Mouse (Mus musculus) forebrain, embryonic 11.5 days (tissue): ENCODE results near the gene Glycam1. TPM values are rescaled to one million over a fixed set of nuclear protein-coding genes. Genes with fewer than 3 reads are reported as not detected.
"Not testable (repeated sequence)": the region's sequence is repeated elsewhere in the genome, so short reads cannot be mapped to it uniquely, and the experiment has no call there.

Experiments used
- ATAC-seq: fragments of 200-750 bp; cut with Nextera tagmentation; replicated peaks from 2 replicates; pipeline ENCODE4 v1.8.0; 2017; ENCODE audit warnings: moderate TSS enrichment; ENCODE audit not compliant: low FRiP score
- DNase-seq: peaks from one replicate; pipeline ENCODE4 v3.0.0-alpha.2; 2017; ENCODE audit warnings: low spot score
- H3K27ac ChIP-seq: fragments of 300-500 bp; sonication (generic); 2 replicates; pipeline ENCODE4 v1.5.1; 2014; ENCODE audit warnings: low read depth, low read length
- H3K27me3 ChIP-seq: fragments of 300-500 bp; sonication (generic); 2 replicates; pipeline ENCODE4 v1.6.1; 2014; ENCODE audit warnings: mild to moderate bottlenecking, low read length, mixed read lengths; ENCODE audit not compliant: control insufficient read depth, insufficient read depth
- H3K36me3 ChIP-seq: fragments of 300-500 bp; sonication (generic); 2 replicates; pipeline ENCODE4 v1.6.1; 2014; ENCODE audit warnings: mild to moderate bottlenecking, low read length, moderate library complexity, mixed read lengths; ENCODE audit not compliant: control insufficient read depth, insufficient read depth
- H3K4me1 ChIP-seq: fragments of 300-500 bp; sonication (generic); replicated peaks from 2 replicates; pipeline ENCODE4 v1.6.1; 2014; ENCODE audit warnings: low read length, mixed read lengths; ENCODE audit not compliant: control insufficient read depth, insufficient read depth
- H3K4me2 ChIP-seq: fragments of 300-500 bp; sonication (generic); 2 replicates; pipeline ENCODE4 v1.6.1; 2014; ENCODE audit warnings: low read depth, mild to moderate bottlenecking, low read length, moderate library complexity, mixed read lengths; ENCODE audit not compliant: severe bottlenecking
- H3K4me3 ChIP-seq: fragments of 300-500 bp; sonication (generic); 2 replicates; pipeline ENCODE4 v1.5.1; 2014; ENCODE audit warnings: low read depth, low read length
- H3K9ac ChIP-seq: fragments of 300-500 bp; sonication (generic); 2 replicates; pipeline ENCODE4 v1.6.1; 2014; ENCODE audit warnings: low read length
- H3K9me3 ChIP-seq: fragments of 300-500 bp; sonication (generic); 2 replicates; pipeline ENCODE4 v1.6.1; 2016; ENCODE audit warnings: low read length, mixed read lengths; ENCODE audit not compliant: control insufficient read depth
- WGBS: fragments of 180-500 bp; shearing (Covaris S2); extraction: QIAGEN DNeasy Blood & Tissue Kit; methylation state at CpG from one replicate; pipeline ENCODE4 v1.1.7; 2014; 5-methylcytosine and 5-hydroxymethylcytosine counted together
- polyA plus RNA-seq: library from polyadenylated mRNA; unstranded; fragments of >200 nt; fragmentation: Nextera tagmentation; extraction: Ambion mirVana; gene quantifications from 2 replicates; pipeline ENCODE4 v1.2.1, GENCODE M21; 2014

Gene Glycam1
- not detected in 2 replicates for polyA plus RNA-seq

GRCm38 (mm10) chr15:103564981-103565380, at the start of gene Glycam1:
Gene Glycam1, minus strand, starts transcription at chr15:103565081.
- H3K27me3 ChIP-seq, result no peaks in the 10 kb centered on the region
- no peaks in the 10 kb centered on the region for H3K4me1 ChIP-seq
- no peak for DNase-seq
- H3K9me3 ChIP-seq, result no peaks in the 10 kb centered on the region
- no peak for ATAC-seq
- no peak within 1 kb of the TSS for H3K4me2 ChIP-seq
- no peak within 1 kb of the TSS for H3K9ac ChIP-seq
- no peak within 1 kb of the TSS for H3K27ac ChIP-seq
- no peak within 1 kb of the TSS for H3K4me3 ChIP-seq
- H3K36me3 ChIP-seq, result no peaks in the 10 kb centered on the region

- DNase-seq, result no peak
- 81% methylated on average over 1 of the region's 1 CpGs for WGBS
- Histone ChIP-seq H3K9ac (no peak overlapping the region), H3K4me2 (no peak overlapping the region), H3K4me1 (no peaks in the 10 kb centered on the region), H3K9me3 (no peaks in the 10 kb centered on the region), H3K36me3 (no peaks in the 10 kb centered on the region), H3K27ac (no peak overlapping the region), H3K27me3 (no peaks in the 10 kb centered on the region), H3K4me3 (no peak overlapping the region)
- no peak for ATAC-seq
These were observed 39.6 kb upstream of the Glycam1 start for GRCm38 (mm10) chr15:103604481-103604880.

GRCm38 (mm10) chr15:103590779-103591178, 25.9 kb upstream of the Glycam1 start:
- Histone ChIP-seq H3K27ac (no peak overlapping the region), H3K9me3 (no peaks in the 10 kb centered on the region), H3K4me1 (no peaks in the 10 kb centered on the region), H3K27me3 (no peaks in the 10 kb centered on the region), H3K9ac (no peak overlapping the region), H3K4me3 (no peak overlapping the region), H3K36me3 (no peaks in the 10 kb centered on the region), H3K4me2 (no peak overlapping the region)
- DNase-seq (no peak), ATAC-seq (no peak)
- WGBS, result 92% methylated on average over 2 of the region's 2 CpGs

DNA sequence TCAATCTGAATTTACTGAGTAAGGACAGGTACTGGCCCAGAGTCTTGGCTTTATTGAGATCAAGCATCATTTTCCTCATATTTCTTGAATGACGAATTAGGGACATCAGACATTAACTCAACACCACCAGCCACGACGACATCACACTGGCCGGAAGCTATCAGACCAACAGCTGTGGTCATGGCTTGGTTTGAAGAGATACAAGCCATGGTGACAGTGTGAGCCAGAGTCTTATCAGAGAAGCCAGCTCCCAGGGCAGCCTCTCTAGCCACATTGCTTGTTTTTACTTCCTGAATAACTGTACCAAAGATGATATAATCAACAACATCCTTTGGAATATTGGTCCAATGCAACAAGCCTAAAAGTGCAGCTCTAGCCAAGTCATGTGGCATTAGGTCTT, 22.9 kb upstream of the Glycam1 start:
- H3K4me1 ChIP-seq, H3K27ac ChIP-seq, DNase-seq, H3K9me3 ChIP-seq, H3K27me3 ChIP-seq, H3K36me3 ChIP-seq, H3K4me3 ChIP-seq, H3K9ac ChIP-seq, H3K4me2 ChIP-seq, ATAC-seq: not testable (repeated sequence)
- 93% methylated on average over 4 of the region's 4 CpGs for WGBS

GRCm38 (mm10) chr15:103585876-103586275, 21.0 kb upstream of the Glycam1 start:
- Histone ChIP-seq H3K4me2 (no peak overlapping the region), H3K36me3 (no peaks in the 10 kb centered on the region), H3K4me3 (no peak overlapping the region), H3K4me1 (no peaks in the 10 kb centered on the region), H3K27me3 (no peaks in the 10 kb centered on the region), H3K27ac (no peak overlapping the region), H3K9me3 (no peaks in the 10 kb centered on the region), H3K9ac (no peak overlapping the region)
- WGBS, result 86% methylated on average over 2 of the region's 2 CpGs
- DNase-seq (no peak), ATAC-seq (no peak)

GRCm38 (mm10) chr15:103552096-103552690, 12.7 kb downstream of the Glycam1 start:
- ATAC-seq, result peak; percentile 76
- Histone ChIP-seq H3K9me3 (no peaks in the 10 kb centered on the region), H3K4me2 (no peak overlapping the region), H3K4me1 (no peaks in the 10 kb centered on the region), H3K27me3 (no peaks in the 10 kb centered on the region), H3K36me3 (no peaks in the 10 kb centered on the region), H3K4me3 (no peak overlapping the region), H3K9ac (no peak overlapping the region), H3K27ac (no peak overlapping the region)
- WGBS, result 57% methylated on average over 3 of the region's 3 CpGs
- no peak for DNase-seq

DNA sequence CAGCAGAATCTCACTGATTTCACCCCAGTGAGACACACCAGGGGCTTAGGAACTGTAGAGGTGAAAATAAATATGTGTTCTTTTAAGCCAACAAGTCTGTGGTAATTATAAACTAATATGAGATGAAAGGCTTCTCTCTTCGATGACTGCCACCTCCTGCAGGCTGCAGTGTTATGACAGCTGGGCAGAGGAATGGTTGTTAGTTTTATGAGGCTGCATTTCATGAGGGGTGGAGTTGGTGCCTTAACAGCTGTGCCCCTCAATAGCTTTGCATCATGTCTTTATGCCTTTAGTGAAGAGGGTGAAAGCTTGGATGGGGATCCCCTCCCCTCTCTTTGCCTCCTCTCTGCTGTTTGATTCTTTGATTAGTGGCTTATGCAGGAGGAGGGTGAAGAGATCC, 13.8 kb downstream of the Glycam1 start:
- Histone ChIP-seq H3K27ac (no peak overlapping the region), H3K9ac (no peak overlapping the region), H3K36me3 (no peaks in the 10 kb centered on the region), H3K27me3 (no peaks in the 10 kb centered on the region), H3K4me2 (no peak overlapping the region), H3K4me3 (no peak overlapping the region), H3K4me1 (no peaks in the 10 kb centered on the region), H3K9me3 (no peaks in the 10 kb centered on the region)
- WGBS, result 50% methylated on average over 1 of the region's 1 CpGs
- DNase-seq, result no peak
- no peak for ATAC-seq

- H3K27me3 ChIP-seq, result no peaks in the 10 kb centered on the region
- no peak overlapping the region for H3K9ac ChIP-seq
- DNase-seq, result no peak
- no peak overlapping the region for H3K4me3 ChIP-seq
- H3K4me2 ChIP-seq, result no peak overlapping the region
- WGBS, result 93% methylated on average over 1 of the region's 1 CpGs
- no peak for ATAC-seq
- no peaks in the 10 kb centered on the region for H3K36me3 ChIP-seq
- no peaks in the 10 kb centered on the region for H3K4me1 ChIP-seq
- no peaks in the 10 kb centered on the region for H3K9me3 ChIP-seq
- H3K27ac ChIP-seq, result no peak overlapping the region
These were observed 15.4 kb downstream of the Glycam1 start for GRCm38 (mm10) chr15:103549475-103549874.

DNA sequence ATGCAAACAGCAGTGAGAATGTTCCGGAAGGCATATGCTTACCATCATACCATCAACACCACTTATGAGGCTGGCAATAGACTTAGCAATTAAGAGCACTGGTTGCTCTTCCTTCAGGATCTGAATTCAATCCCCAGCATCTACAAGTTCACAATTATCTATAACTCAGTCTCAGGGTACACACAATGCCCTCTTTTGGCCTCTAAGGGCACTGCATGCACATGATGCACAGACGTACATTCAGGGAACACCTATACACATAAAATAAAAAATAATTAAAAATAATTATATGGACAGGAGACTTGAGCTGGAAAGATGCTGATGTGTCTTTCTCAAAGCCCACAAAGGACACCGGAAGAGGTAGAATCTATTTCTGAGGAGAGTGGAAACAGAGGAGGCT, 16.9 kb downstream of the Glycam1 start:
- DNase-seq (no peak), ATAC-seq (no peak)
- no peaks in the 10 kb centered on the region for H3K36me3 ChIP-seq
- H3K9ac ChIP-seq, result no peak overlapping the region
- no peak overlapping the region for H3K27ac ChIP-seq
- no peak overlapping the region for H3K4me3 ChIP-seq
- H3K27me3 ChIP-seq, result no peaks in the 10 kb centered on the region
- no peak overlapping the region for H3K4me2 ChIP-seq
- no peaks in the 10 kb centered on the region for H3K4me1 ChIP-seq
- WGBS, result 89% methylated on average over 3 of the region's 3 CpGs
- no peaks in the 10 kb centered on the region for H3K9me3 ChIP-seq
